Mouse (Mus musculus) inflammation-experienced regulatory T-cells, adult 6 months (primary cell): ENCODE measurements around the gene Hpd. TPM values are rescaled to one million over a fixed set of nuclear protein-coding genes. Genes with fewer than 3 reads are reported as not detected.

Source experiments
- ATAC-seq: one replicate; pipeline ENCODE4 v1.8.0; 2017
- polyA plus RNA-seq, 3 experiments: library from polyadenylated mRNA; unstranded; fragments of 100-300 nt; shearing (Covaris generic); gene quantifications; one replicate each; pipeline ENCODE4 v1.2.1; 2017

The Hpd gene
- polyA plus RNA-seq, 3 experiments from 2014 or later: not detected

DNA sequence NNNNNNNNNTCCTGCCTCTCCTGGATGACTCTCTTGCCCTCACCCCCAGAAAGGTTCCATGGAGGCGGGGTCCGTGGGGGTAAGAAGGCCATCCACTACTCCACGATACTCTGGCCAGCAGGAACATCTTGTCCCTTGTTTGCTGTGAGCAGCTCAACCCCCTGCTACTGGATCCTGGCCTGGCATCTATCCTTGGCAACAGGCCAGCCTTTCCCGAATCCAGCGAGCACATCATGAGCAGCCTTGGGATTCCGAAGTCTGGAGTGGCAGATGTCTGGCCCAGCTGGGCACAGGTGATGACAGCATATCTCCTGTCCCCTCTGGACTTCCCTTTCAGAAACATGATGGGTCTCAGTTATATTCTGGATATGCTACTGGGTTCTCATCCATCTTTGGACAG lies 3.4 kb upstream of the Hpd start:
- ATAC-seq: no peak

DNA sequence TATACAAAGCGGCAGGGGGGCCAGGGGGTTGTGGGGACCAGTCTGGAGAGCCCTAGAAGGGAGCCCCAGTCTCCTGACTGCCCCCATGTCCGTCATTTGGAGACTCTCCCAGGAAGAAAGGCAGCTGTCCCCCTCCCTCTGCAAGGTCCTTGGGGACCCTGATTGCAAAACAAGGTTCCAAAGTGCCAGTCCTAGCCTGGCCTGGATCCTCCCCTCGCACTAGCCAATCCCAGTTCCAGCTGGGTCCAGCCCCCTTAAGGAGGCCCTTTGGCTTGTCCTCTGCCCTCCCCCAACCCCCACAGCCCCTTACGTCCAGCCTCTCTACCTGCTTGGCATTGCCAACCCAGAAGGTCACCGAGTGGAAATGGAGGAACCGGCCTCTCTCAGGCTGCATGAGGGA lies 991 bp downstream of the Hpd start:
- no peak for ATAC-seq

DNA sequence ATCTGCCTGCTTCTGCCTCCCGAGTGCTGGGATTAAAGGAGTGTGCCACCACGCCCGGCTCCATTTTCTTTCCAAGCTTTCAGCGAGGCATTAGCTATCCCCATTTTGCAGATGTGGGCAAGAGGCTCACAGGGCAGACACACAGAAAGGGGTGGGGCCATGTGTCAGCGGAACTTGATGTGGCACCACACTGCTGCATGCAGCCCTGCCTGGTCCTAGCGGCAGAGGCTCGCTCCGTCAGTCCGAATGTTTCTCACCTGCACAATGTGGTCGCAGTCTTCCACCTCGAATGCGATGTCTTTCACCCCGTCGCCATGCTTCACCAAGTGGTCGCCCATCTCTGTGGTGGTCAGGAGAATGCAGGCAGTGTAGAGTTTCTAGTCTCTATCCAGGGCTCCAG lies 2.1 kb downstream of the Hpd start:
- ATAC-seq: no peak

DNA sequence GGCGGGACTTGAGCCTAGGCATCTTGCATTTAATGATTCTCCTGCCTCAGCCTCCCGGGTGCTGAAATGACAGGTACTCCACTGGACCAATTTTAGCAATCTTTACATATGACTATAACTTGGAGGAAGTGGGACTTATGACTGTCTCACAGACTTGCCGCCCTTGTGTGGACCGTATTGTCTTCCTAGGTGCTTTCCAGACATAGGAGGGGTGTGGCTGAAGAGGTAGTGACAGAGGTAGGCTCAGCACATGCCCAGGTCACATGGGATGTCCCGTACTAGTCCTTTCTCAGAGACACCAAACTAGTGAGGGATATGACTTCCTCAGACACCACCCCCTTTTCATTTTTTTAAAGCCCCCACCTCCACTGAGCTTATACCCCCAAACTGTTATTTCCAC lies 3.7 kb downstream of the Hpd start:
- ATAC-seq: no peak

DNA sequence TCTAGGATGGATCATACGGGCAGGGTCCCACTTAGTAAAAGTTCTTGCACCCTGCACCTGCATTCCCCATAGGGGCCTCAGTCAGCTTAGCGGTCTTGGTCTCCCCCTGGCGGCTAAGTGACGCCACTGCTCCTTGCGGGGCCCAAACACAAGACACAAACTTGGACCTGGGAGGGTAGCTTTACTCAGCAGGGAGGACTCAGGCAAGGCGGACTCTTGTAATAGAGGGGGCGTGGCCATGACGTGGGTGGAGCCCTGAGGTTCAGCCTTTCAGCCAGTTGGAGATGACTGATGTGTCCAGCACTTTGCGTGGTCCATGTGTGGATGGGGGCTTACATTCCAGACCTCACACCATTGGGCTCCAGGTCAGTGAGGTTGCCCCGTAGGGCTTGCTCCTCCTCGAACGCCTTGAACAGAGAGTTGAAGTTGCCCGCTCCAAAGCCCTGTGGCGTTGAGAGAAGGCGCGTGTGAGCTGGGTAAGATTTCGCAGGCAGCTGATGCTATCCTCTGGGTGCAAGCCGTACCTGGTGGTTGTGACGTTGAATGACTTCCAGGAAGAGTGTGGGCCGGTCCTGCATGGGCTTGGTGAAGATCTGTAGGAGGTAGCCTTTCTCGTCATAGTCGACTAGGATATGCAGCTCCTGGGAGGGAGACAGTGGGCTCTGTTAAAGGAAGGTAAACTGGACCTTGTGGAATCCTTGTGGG lies 10.7 kb downstream of the Hpd start:
- peak; percentile 78 for ATAC-seq

DNA sequence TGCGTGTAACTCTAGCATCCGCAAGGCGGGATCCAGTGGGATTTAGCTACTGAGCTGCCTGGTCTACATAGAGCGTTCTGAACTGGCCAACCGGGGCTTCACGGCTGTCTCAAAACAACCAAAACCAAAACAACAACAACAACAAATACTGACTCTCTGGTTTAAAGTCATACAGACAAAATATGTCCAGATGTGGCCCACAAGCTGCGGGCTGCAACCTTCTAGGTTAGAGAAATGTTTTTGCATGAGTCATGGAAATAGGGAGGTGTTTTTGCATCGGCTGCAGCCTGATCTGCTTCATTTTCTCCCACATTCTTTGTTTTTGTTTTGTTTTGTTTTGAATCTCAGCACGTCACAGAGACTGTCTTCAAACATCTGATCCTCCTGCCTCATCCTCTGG lies 12.2 kb downstream of the Hpd start:
- ATAC-seq: no peak

DNA sequence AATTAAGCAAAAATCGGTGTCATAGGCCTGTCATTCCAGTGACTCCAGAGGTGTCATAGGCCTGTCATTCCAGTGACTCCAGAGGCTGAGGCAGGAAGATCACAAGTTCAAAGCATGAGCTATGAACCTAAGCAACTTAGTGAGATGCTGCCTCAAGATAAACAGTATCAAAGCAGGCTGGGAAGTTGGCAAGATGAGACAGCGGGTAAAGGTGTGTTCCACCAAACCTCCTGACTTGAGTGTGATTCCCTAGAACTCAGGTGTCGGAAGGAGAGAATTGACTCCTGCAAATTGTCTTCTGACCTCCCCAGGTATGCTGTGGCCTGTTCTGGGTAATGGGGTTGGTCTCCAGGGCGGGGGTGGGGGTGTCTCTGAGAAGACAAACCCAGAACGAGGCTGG lies 13.2 kb downstream of the Hpd start, which contains the start of gene Psmd9:
Gene Psmd9 (plus strand): TSS at position 130 of the 400 bp plus-strand sequence.
- ATAC-seq: no peak

DNA sequence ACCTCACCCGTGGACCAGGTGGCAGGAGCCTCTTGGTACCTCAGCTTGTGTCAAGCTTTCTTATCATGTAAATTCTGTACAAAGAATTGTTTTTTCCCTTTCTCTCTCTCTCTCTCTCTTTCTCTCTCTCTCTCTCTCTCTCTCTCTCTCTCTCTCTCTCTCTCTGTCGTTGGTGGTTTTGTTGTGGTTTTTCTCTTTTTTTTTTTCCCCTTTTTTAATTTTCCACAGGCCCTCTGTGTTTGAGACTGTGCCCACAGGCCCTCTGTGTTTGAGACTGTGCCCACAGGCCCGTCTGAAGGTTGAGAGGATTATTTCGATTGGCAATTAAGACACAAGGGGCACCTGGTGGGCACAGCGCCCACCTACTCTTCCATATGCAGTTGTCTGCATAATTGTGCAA lies 14.9 kb downstream of the Hpd start:
- ATAC-seq: no peak

DNA sequence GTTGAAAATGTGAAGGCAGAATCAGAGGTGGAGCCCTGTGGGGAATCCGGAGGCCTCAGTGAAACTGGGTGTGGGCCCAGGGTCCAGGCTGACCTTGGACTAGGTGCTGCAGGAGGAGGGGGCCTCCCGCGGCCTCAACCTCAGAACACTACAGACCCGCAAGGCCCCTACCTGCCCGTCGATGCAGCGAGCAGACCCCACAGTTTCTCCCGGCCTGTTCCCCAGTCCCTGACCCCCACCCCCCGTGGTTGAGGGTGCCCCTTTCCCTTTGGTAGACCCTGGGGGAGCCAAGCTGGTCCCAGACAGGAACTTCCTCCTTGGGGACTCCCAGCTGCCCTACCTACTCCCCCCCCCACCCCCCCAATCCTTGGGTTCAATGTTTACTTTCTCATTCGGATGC lies 16.1 kb downstream of the Hpd start:
- no peak for ATAC-seq

DNA sequence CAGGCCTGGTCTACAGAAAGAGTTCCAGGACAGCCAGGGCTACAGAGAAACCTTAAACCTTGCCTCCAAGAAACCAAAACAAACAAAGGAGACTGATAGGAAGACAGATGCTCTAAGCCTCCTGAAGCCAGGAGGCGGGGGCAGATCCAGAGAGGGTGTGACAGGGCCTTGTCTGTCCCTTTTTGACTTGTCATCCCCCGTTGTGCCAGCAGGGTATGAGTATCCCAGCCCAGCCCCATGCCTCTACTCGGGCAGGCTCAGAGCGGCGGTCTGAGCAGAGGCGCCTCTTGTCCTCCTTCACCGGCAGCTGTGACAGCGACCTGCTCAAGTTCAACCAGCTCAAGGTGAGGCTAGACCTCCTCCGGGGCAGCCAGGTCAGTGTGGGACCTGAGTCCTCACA lies 19.6 kb downstream of the Hpd start:
- no peak for ATAC-seq

DNA sequence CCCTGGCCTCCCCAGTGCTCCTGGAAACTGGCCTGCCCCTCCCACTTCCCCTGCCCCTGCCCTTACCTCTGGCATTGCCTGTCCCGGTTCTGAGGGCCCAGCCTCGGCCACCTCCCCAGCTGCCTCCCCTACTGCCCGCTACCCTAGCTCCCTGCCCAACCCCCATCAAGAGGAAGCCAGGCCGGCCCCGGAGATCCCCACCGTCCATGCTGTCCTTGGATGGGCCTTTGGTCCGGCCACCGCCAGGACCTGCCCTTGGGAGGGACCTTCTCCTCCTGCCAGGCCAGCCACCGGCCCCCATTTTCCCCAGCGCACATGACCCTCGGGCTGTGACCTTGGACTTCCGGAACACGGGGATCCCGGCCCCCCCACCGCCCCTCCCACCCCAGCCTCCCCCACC lies 22.2 kb downstream of the Hpd start:
- no peak for ATAC-seq

DNA sequence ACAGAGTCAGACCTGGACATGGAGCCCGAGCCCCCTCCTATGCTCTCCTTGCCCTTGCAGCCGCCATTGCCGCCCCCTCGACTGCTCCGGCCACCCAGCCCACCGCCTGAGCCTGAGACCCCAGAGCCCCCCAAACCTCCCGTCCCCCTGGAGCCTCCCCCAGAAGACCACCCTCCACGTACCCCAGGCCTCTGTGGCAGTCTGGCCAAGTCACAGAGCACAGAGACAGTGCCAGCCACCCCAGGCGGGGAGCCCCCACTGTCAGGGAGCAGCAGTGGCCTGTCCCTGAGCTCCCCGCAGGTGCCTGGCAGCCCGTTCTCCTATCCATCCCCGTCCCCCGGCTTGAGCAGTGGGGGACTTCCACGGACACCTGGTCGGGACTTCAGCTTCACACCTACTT lies 22.7 kb downstream of the Hpd start:
- ATAC-seq: no peak

DNA sequence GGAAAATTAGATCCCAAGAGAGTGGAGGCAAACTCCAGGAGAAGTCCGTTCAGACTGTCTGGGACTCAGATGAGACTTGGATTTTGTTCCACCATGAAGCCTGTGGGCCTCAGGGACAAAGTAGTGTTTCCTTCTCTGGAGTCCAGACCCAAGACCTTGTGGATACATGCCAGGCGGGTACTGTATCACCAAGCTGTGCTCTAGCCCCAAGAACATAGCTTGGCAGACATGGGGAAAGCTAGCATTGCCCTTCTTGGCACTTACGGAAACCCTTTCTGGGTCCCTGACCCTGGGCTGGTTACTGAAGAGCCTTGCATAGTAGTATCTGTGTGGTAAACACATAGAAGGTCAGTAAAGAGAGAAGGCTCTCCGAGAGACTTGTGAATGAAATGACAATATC lies 23.1 kb downstream of the Hpd start:
- ATAC-seq: no peak

DNA sequence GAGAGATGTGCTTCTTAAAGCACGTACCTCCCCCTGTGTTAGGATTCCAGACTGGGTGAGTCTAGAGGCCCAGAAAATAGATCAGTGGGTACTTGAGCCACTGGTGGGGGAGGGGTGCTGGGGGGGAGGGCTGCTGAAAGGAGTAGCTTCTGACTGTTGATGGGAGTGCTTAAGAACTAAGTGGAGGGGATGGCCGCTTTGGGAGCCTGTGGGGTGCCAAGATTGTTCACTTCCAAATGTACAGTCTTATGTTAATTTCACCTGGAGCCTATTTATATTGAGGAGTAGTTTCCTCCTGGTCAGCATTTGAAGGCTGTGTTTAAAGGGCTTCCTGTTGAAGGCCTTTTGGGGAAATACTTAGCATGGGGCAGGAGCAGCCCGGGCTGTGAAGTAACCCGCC lies 24.6 kb downstream of the Hpd start:
- ATAC-seq: no peak

DNA sequence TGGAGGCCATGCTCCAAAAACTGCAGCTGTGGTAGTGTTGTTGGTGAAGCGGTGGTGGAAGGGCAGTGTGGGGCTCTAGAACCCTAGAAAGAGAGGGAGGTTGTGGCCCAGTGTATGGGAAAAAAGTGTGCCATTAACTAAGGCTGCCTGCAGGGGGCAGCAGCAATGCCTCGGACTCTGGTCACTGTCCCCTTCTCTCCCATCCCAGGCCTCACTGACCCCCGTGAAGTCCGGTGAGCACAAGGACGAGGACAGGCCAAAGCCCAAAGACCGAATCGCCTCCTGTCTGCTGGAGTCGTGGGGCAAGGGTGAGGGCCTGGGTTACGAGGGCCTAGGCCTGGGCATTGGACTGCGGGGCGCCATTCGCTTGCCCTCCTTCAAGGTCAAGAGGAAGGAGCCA lies 25.8 kb downstream of the Hpd start:
- no peak for ATAC-seq

DNA sequence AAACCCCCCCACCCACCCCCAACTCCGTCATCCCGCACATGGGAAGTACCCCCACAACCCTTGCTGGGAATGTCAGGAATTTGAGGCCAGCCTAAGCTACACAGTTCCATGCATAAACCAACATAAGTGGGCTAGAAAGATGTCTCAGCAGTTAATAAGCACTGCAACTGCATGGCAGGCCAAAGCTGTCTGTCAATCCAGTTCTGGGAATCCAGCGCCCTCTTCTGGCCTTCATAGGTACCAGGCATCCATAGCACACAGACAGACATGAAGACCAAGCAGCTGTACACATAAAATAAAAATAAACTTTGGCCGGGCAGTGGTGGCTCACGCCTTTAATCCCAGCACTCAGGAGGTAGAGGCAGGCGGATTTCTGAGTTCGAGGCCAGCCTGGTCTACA lies 27.1 kb downstream of the Hpd start:
- no peak for ATAC-seq

DNA sequence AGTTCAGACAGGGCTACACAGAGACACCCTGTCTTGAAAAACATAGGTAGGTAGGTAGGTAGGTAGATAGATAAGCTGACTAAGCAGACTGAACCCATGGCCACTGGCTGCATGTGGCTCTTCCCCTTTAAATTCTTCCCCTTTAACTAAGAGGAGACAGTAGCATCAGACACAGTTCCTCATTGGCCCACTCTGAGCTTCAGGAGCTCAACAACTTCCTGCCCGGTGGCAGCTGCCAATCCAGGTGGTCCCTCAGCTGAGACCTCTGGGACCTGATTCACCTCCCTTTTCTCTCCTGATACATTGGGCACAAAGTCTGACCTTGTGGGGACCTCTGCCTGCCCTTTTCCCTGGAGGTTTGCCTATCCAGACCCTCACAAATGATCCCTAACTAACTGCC lies 29.6 kb downstream of the Hpd start:
- no peak for ATAC-seq

DNA sequence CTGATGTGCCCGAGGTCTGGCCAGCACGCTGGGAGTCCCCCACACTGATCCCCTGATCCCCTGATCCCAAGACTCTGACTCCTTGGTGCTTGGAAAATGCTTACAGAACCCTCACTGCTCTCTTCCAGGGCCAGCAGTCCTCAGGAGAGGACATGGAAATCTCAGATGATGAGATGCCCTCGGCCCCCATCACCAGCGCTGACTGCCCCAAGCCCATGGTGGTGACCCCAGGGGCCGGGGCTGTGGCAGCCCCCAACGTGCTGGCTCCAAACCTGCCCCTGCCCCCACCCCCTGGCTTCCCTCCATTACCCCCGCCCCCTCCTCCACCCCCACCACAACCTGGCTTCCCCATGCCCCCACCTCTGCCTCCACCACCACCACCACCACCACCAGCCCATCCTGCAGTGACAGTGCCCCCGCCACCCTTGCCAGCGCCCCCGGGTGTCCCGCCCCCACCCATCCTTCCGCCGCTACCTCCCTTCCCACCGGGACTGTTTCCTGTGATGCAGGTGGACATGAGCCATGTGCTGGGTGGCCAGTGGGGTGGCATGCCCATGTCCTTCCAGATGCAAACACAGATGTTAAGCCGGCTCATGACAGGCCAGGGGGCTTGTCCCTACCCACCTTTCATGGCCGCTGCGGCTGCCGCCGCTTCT lies 30.7 kb downstream of the Hpd start:
- no peak for ATAC-seq

DNA sequence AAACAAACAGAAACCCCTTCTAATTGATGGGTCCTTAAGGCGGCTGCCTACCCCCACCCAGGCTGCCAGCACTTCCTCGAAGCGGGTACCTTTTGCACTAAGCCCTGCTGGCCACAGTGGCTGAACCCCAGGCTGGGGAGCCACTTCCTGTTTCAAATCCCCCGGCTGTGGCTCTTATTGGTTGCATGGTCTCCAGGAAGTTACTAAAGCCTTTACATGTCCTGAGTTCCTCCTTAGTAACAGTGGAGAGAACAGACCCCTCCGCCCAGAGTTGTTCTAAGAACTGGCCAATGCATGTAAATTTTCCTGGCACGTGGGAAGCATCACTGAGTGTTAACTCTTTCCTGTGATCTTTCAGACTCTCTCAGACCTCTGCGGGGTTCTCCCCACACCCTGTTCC lies 31.4 kb downstream of the Hpd start:
- peak; percentile 78 for ATAC-seq

DNA sequence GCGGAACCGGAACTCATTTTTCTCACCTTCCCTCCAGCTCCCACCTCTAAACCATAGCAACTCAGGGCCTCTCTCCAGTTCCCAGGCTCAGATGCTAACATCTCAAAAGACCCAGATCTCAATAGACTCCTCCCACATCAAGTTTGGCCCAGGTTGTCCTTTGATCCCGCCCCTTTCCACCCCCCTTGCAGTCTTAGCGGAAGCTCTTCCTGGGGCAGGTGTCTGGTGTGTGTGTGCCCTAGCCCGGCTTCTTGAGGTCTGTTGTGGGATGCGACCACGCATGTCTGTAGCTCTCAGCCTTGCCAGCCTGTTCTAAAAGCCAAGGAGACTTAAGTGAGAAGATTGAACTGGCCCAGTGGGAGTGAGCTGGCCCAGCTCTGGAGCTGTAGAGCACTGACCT lies 31.9 kb downstream of the Hpd start:
- peak; percentile 78 for ATAC-seq

DNA sequence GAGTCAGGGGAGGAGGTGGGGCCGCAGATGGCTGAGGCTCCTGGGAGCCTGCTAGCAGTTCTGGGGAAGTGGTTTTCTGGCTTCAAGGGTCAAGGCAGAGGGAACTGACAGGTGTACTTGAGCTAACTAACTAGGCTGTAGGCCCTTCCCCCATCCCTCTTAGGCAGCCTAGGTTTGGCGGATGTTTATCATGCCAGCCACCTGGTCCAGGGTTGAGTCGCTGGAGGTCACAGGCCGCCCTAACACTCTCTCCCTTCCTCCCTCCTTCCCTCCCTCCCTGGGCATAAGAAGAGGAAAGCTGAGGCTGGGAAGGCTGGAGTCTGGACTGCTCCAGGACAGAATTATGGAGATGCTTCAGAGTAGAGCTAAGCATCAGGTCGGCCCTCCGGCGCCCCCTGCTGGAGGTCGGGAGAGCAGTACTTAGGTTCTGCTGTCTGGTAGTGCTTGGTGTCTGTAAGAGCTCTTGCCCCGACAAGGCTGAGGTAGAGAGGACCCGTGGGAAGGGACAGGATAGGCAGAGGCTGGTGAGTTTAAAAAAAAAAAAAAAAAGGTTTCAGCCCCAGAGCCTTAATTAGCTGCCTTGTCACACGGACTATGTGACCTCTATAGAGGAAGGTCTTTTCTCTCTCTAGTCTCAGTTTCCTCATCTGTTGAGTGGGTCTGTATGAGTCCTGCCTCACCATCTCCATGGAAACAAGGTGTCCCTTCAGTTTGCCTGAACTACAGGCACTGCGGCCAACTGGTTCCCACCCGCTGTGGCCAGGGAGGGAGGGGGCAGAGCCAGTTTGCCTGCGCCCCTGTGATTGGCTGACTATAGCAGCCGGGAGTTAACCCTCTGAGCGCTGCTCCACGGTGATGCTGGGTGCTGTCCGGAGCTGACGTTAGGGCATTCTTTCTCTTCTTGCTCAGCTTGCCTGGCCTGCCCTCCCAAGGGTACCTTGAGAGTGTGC lies 32.8 kb downstream of the Hpd start:
- ATAC-seq: peak; percentile 61

DNA sequence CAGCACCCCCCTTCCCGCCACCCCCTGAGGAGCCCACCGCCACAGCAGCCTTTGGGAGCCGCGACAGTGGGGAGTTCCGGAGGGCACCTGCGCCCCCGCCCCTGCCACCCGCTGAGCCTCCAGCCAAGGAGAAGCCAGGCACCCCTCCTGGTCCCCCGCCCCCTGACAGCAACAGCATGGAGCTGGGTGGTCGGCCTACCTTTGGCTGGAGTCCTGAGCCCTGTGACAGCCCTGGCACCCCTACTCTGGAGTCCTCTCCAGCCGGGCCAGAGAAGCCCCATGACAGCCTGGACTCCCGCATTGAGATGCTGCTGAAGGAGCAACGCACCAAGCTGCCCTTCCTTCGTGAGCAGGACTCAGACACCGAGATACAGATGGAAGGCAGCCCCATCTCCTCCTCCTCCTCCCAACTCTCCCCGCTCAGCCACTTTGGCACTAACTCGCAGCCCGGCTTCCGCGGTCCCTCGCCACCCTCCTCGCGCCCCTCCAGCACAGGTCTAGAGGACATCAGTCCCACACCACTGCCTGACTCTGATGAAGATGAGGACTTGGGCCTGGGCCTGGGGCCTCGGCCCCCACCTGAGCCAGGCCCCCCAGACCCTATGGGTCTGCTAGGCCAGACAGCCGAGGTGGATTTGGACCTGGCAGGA lies 34.3 kb downstream of the Hpd start:
- ATAC-seq: no peak

DNA sequence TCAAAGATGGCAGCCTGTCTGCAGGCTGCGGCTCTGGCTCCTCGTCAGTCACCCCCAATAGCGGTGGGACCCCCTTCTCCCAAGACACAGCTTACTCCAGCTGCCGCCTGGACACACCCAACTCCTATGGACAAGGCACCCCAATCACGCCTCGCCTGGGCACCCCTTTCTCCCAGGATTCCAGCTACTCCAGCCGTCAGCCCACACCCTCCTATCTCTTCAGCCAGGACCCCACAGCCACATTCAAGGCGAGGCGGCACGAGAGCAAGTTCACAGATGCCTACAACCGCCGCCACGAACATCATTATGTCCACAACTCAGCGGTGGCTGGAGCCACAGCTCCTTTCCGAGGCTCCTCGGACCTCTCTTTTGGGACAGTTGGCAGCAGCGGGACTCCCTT lies 35.0 kb downstream of the Hpd start:
- no peak for ATAC-seq
